Mouse (Mus musculus): ENCODE data around the gene Ppp1r32. TPM values are rescaled to one million over a fixed set of nuclear protein-coding genes. Genes with fewer than 3 reads are reported as not detected.

Ppp1r32 gene
- not detected in 2 replicates for polyA plus RNA-seq (2015; fragmentation: Nextera tagmentation; extraction: Ambion mirVana)

- H3K27me3 ChIP-seq = peaks cover 21% of the 10 kb centered on the region; the same call in 1 of the 2 replicates
- no peak for ATAC-seq (ENCODE audit: insufficient read depth)
- H3K4me1 ChIP-seq (replicated peaks) = no peaks in the 10 kb centered on the region
- no peaks in the 10 kb centered on the region for H3K36me3 ChIP-seq (replicated peaks)
- H3K9ac ChIP-seq = no peak within 1 kb of the TSS
- no peaks in the 10 kb centered on the region for H3K9me3 ChIP-seq (replicated peaks)
- 28% methylated on average over 6 of the region's 6 CpGs for WGBS (ENCODE audit: insufficient replicate concordance)
- H3K27ac ChIP-seq (replicated peaks) = no peak within 1 kb of the TSS
- H3K4me2 ChIP-seq = no peak within 1 kb of the TSS
- H3K4me3 ChIP-seq (replicated peaks) = no peak within 1 kb of the TSS
Measured at GRCm38 (mm10) chr19:10482703-10483102, at the start of gene Ppp1r32. Ppp1r32 (minus strand) TSS chr19:10482928.

GRCm38 (mm10) chr19:10530082-10530481 lies 47.4 kb upstream of the Ppp1r32 start:
- no peak for ATAC-seq (ENCODE audit: insufficient read depth)
- Histone ChIP-seq H3K9me3 (replicated peaks) (no peaks in the 10 kb centered on the region), H3K27me3 (no peaks in the 10 kb centered on the region), H3K27ac (replicated peaks) (no peak overlapping the region), H3K36me3 (replicated peaks) (peaks cover 70% of the 10 kb centered on the region), H3K4me3 (replicated peaks) (no peak overlapping the region), H3K4me1 (replicated peaks) (peaks cover 20% of the 10 kb centered on the region), H3K4me2 (no peak overlapping the region), H3K9ac (no peak overlapping the region)
- WGBS (ENCODE audit: insufficient replicate concordance) = 84% methylated on average over 1 of the region's 1 CpGs

- no peaks in the 10 kb centered on the region for H3K27me3 ChIP-seq
- H3K27ac ChIP-seq (replicated peaks) = peak within 1 kb of the TSS; percentile 99
- H3K9ac ChIP-seq = peak within 1 kb of the TSS; percentile 99
- H3K36me3 ChIP-seq (replicated peaks) = peaks cover 34% of the 10 kb centered on the region
- peaks cover 49% of the 10 kb centered on the region for H3K4me1 ChIP-seq (replicated peaks)
- no peaks in the 10 kb centered on the region for H3K9me3 ChIP-seq (replicated peaks)
- H3K4me2 ChIP-seq = peak within 1 kb of the TSS; percentile 77
- 0% methylated on average over 11 of the region's 11 CpGs for WGBS (ENCODE audit: insufficient replicate concordance)
- no peak for ATAC-seq (ENCODE audit: insufficient read depth)
- H3K4me3 ChIP-seq (replicated peaks) = peak within 1 kb of the TSS; percentile 99
Measured at GRCm38 (mm10) chr19:10525910-10526309, 43.2 kb upstream of the Ppp1r32 start, which contains the start of gene Sdhaf2. Sdhaf2 (minus strand) TSS chr19:10526142.

GRCm38 (mm10) chr19:10525106-10525901 lies 42.6 kb upstream of the Ppp1r32 start, which contains the start of gene Cpsf7:
Cpsf7 (plus strand) TSS chr19:10525266.
- Histone ChIP-seq H3K9me3 (replicated peaks) (no peaks in the 10 kb centered on the region), H3K36me3 (replicated peaks) (peaks cover 28% of the 10 kb centered on the region), H3K9ac (peak within 1 kb of the TSS; percentile 99), H3K4me3 (replicated peaks) (peak within 1 kb of the TSS; percentile 99), H3K27me3 (no peaks in the 10 kb centered on the region), H3K4me1 (replicated peaks) (peaks cover 53% of the 10 kb centered on the region), H3K4me2 (peak within 1 kb of the TSS; percentile 77), H3K27ac (replicated peaks) (peak within 1 kb of the TSS; percentile 99)
- peak; percentile 91 for ATAC-seq (ENCODE audit: insufficient read depth)
- WGBS (ENCODE audit: insufficient replicate concordance) = under 1% methylated on average over 89 of the region's 93 CpGs

- Histone ChIP-seq H3K4me2 (peak overlapping the region; percentile 77), H3K9me3 (replicated peaks) (no peaks in the 10 kb centered on the region), H3K36me3 (replicated peaks) (peaks cover 23% of the 10 kb centered on the region), H3K9ac (peak overlapping the region; percentile 99), H3K27me3 (no peaks in the 10 kb centered on the region), H3K4me3 (replicated peaks) (peak overlapping the region; percentile 99), H3K4me1 (replicated peaks) (peaks cover 55% of the 10 kb centered on the region), H3K27ac (replicated peaks) (peak overlapping the region; percentile 99)
- no peak for ATAC-seq (ENCODE audit: insufficient read depth)
- WGBS (ENCODE audit: insufficient replicate concordance) = under 1% methylated on average over 19 of the region's 19 CpGs
Measured at GRCm38 (mm10) chr19:10524784-10525105, 42.0 kb upstream of the Ppp1r32 start.

- peak overlapping the region; percentile 77 for H3K4me2 ChIP-seq
Measured at GRCm38 (mm10) chr19:10523483-10524080, 40.9 kb upstream of the Ppp1r32 start.

GRCm38 (mm10) chr19:10521926-10522325 lies 39.2 kb upstream of the Ppp1r32 start:
- Histone ChIP-seq H3K9ac (no peak overlapping the region), H3K27ac (replicated peaks) (no peak overlapping the region; the same call in 1 of the 2 replicates)
- 48% methylated on average over 1 of the region's 1 CpGs for WGBS (ENCODE audit: insufficient replicate concordance)

More at GRCm38 (mm10) chr19:10523483-10524080, 40.9 kb upstream of the Ppp1r32 start:
- Histone ChIP-seq H3K9me3 (replicated peaks) (no peaks in the 10 kb centered on the region), H3K4me3 (replicated peaks) (peak overlapping the region; percentile 99), H3K27ac (replicated peaks) (peak overlapping the region; percentile 69), H3K4me1 (replicated peaks) (peaks cover 55% of the 10 kb centered on the region), H3K27me3 (no peaks in the 10 kb centered on the region), H3K36me3 (replicated peaks) (peaks cover 14% of the 10 kb centered on the region), H3K9ac (peak overlapping the region; percentile 47)
- WGBS (ENCODE audit: insufficient replicate concordance) = 15% methylated on average over 5 of the region's 5 CpGs
- ATAC-seq (ENCODE audit: insufficient read depth) = no peak

GRCm38 (mm10) chr19:10520355-10520754 lies 37.6 kb upstream of the Ppp1r32 start:
- 49% methylated on average over 1 of the region's 1 CpGs for WGBS (ENCODE audit: insufficient replicate concordance)
- H3K27me3 ChIP-seq = no peaks in the 10 kb centered on the region

More at GRCm38 (mm10) chr19:10521926-10522325, 39.2 kb upstream of the Ppp1r32 start:
- Histone ChIP-seq H3K4me1 (replicated peaks) (peaks cover 46% of the 10 kb centered on the region), H3K4me2 (no peak overlapping the region), H3K4me3 (replicated peaks) (no peak overlapping the region), H3K36me3 (replicated peaks) (peaks cover 13% of the 10 kb centered on the region), H3K27me3 (no peaks in the 10 kb centered on the region), H3K9me3 (replicated peaks) (no peaks in the 10 kb centered on the region)
- no peak for ATAC-seq (ENCODE audit: insufficient read depth)

GRCm38 (mm10) chr19:10510759-10511330 lies 28.1 kb upstream of the Ppp1r32 start:
- Histone ChIP-seq H3K27me3 (no peaks in the 10 kb centered on the region), H3K36me3 (replicated peaks) (peaks cover 69% of the 10 kb centered on the region), H3K4me2 (no peak overlapping the region), H3K4me1 (replicated peaks) (no peaks in the 10 kb centered on the region), H3K27ac (replicated peaks) (peak overlapping the region; percentile 24; the same call in 1 of the 2 replicates), H3K4me3 (replicated peaks) (no peak overlapping the region), H3K9me3 (replicated peaks) (no peaks in the 10 kb centered on the region), H3K9ac (no peak overlapping the region)
- ATAC-seq (ENCODE audit: insufficient read depth) = no peak
- 64% methylated on average over 6 of the region's 6 CpGs for WGBS (ENCODE audit: insufficient replicate concordance)

More at GRCm38 (mm10) chr19:10520355-10520754, 37.6 kb upstream of the Ppp1r32 start:
- H3K4me3 ChIP-seq (replicated peaks) = no peak overlapping the region
- peaks cover 25% of the 10 kb centered on the region for H3K36me3 ChIP-seq (replicated peaks)
- H3K4me2 ChIP-seq = no peak overlapping the region
- no peak overlapping the region for H3K9ac ChIP-seq
- no peak overlapping the region for H3K27ac ChIP-seq (replicated peaks)
- ATAC-seq (ENCODE audit: insufficient read depth) = no peak
- H3K4me1 ChIP-seq (replicated peaks) = peaks cover 36% of the 10 kb centered on the region
- no peaks in the 10 kb centered on the region for H3K9me3 ChIP-seq (replicated peaks)

- Histone ChIP-seq H3K4me3 (replicated peaks) (no peak overlapping the region), H3K9me3 (replicated peaks) (no peaks in the 10 kb centered on the region), H3K27ac (replicated peaks) (no peak overlapping the region), H3K4me1 (replicated peaks) (no peaks in the 10 kb centered on the region), H3K9ac (no peak overlapping the region), H3K4me2 (no peak overlapping the region), H3K36me3 (replicated peaks) (peaks cover 79% of the 10 kb centered on the region), H3K27me3 (no peaks in the 10 kb centered on the region)
- WGBS (ENCODE audit: insufficient replicate concordance) = 18% methylated on average over 4 of the region's 4 CpGs
- no peak; the same call in 1 of the 2 replicates for ATAC-seq (ENCODE audit: insufficient read depth)
Measured at GRCm38 (mm10) chr19:10502571-10502970, 19.8 kb upstream of the Ppp1r32 start.

- Histone ChIP-seq H3K9ac (no peak overlapping the region), H3K9me3 (replicated peaks) (no peaks in the 10 kb centered on the region), H3K4me1 (replicated peaks) (no peaks in the 10 kb centered on the region), H3K36me3 (replicated peaks) (peaks cover 59% of the 10 kb centered on the region), H3K4me2 (no peak overlapping the region), H3K27me3 (no peaks in the 10 kb centered on the region), H3K27ac (replicated peaks) (no peak overlapping the region), H3K4me3 (replicated peaks) (no peak overlapping the region)
- no peak for ATAC-seq (ENCODE audit: insufficient read depth)
- WGBS (ENCODE audit: insufficient replicate concordance) = 87% methylated on average over 8 of the region's 8 CpGs
Measured at GRCm38 (mm10) chr19:10500581-10500980, 17.9 kb upstream of the Ppp1r32 start.
